Mouse (Mus musculus) heart, postnatal 4 days (tissue): ENCODE measurements around the gene Lyzl4. TPM values are rescaled to one million over a fixed set of nuclear protein-coding genes. Genes with fewer than 3 reads are reported as not detected.

Experiments
- DNase-seq: peaks from one replicate; pipeline ENCODE4 v3.0.0; 2021
- total RNA-seq, 2 experiments: library from RNA; stranded (reverse); gene quantifications; 2 replicates each; pipeline ENCODE4 v1.2.3; 2021

Lyzl4 gene
- total RNA-seq, 2 experiments from 2014 or later = 0.32 TPM; not detected in 1

GRCm38 (mm10) chr9:121647026-121647425 lies 5.1 kb upstream of the Lyzl4 start:
- DNase-seq = no peak

DNA sequence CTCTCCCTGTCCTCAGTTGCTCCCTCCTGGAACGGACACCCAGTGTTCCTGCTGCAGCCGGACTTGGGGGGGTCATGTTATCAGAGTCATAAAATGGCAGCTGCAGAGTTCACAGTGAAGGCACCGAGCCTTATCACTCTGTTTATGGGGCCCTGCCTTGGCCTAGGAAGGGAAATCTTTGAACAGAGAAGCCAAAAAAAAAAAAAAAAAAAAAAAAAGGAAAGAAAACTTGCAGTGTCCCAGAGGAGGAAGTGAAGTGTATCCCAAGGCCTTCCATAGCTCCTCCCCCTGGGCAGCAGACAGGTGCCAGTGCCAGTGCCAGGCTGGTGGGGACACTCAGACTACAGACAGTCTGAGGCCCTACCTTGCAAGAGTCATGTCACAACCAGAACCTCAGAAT lies 3.0 kb upstream of the Lyzl4 start:
- no peak for DNase-seq

DNA sequence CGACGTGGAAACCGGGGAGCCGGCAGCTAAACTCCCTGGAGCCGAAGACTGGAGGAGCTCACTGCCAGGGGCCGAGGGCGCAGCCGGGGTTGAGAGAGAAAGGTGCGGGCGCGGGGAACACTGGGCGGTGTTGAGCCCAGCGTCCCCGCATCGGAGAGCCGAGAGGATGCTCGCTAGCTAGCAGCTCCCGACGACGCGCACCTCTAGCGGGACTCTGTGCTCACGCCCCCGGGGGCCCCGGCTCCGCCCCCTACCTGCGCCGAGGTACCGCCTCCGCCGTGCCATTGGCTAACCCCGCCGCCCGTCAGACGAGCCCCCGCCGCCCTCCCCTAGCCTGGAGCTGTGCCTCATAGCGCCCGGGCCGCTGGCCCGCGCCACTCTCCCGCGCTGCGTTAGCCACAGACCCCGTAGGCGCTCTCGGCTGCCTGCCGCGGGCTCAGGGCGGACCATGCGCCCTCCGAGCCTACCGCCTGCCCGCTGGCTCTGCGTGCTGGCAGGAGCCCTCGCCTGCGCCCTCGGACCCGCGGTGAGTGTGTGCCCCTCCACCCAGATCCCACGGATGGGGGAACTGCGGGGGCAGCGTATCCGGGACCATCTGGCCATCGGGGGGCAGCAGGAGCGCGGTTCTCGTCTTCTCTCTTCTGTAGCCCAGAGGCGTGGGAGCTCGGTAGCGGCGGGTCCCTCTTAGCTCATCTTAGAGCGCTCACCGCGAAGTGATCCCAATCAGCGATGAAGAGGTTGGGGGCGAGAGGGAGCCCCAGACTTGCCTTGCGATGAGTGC lies 695 bp upstream of the Lyzl4 start, which contains the start of gene Vipr1:
Gene Vipr1, plus strand, starts transcription at position 316 of the 781 bp plus-strand sequence.
- DNase-seq = peak; percentile 54

DNA sequence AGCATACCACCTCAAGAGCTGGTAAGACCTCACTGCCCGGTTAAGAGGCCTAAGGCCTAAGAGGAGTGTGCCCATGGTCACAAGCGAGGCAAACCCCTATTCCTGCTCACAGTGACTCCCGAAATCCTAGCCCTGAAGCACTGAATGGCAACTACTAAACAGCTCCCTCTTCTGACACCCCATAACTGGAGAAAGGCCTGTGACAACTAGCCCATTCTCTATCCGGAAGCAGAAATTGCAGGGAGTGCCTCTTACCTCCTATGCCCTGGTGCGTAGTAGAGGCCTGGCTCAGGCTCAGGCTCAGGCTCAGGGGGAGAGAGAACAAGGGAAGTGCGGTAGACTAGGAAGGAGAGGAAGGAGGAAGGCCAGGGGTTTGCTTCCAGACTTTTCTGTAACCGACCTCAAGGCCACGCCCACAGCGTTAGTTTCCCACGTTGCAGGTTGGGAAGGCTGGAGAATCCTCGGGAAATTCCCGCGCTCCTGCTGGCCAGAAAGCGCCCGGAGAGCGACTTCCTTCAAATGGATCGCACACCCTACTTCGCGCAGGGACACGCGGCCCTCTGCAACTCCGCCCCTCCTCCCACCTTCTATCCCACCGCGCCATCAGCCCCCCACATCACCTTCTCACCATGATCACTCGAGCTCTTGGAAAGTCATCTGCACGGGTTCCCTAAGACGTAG lies 521 bp downstream of the Lyzl4 start:
- no peak for DNase-seq

DNA sequence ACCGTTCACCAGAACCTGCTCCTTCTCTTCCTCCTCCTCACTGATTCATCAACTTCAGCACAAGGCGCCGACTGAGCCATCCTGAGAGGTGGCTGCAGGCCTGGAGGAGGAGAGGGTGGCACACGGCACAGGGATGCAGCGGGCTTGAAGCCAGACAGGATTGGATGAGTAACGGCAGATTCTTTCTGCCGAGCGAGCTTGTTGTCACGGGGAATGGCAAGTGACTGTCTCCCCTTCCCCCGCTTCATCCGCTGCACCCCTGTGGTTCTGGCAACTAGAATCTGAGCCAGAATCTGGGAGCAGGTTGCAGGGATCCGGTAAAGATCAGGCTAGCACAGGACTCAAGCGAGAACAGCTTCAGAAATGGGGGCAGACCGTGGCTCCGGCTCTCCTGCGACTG lies 2.1 kb downstream of the Lyzl4 start:
- no peak for DNase-seq

DNA sequence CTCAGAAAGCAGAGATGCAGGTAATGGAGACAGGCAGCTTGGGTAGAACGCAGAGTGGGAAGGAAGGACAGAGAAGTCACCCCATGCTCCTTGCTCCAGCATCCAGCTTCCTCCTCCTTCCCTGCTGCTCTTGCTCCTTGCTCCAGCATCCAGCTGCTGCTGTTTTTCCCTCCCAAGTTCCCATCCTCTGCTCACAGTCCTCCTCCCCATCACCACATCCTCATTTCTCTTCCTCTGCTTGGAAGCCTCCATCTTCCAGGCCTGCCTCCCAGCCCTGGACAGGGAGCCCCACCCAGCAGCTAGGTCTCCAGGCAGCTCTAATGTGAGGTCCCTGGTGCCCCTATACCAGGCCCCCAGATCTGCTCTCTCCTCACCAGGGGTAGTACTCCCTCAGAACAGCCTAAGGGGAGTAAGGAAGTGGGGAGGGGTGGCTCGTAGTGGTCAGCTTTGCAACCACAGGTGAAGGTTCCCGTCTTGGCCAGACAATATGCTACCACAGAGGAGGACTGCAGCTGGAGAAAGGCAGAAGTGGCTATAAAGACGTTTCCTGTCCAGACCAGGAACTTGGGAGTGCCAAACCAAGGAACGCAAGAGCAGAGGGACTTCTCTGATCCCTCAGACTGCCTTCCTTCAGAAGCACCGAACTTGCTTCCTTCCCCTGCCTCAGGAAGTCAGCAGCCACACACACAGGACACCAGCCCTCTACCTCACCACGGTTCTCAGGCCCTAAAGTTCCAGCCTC lies 5.9 kb downstream of the Lyzl4 start:
- DNase-seq = no peak

DNA sequence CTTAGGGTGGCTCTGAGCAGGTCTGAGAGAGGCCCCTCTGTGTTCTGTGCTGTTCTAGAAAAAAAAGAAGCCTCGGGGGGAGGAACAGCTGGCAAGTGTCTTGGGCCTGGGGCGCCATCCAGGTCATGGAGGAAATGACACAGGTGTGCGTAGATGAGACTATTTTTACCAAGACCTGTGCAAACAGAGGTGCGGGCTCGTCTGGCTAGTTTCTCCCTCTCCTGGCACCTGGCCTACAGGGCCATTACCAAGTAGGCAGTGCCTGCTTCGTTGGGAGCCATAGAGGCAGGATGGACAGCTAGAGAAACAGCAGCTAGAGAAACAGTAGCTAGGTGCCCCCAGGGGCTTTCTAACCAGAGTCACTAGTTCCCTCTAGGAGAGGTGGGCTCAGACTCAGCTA lies 8.6 kb downstream of the Lyzl4 start:
- no peak for DNase-seq

- no peak for DNase-seq
These were observed 9.0 kb downstream of the Lyzl4 start for GRCm38 (mm10) chr9:121632891-121633290.

- DNase-seq = no peak
These were observed 9.9 kb downstream of the Lyzl4 start for GRCm38 (mm10) chr9:121631946-121632345.

DNA sequence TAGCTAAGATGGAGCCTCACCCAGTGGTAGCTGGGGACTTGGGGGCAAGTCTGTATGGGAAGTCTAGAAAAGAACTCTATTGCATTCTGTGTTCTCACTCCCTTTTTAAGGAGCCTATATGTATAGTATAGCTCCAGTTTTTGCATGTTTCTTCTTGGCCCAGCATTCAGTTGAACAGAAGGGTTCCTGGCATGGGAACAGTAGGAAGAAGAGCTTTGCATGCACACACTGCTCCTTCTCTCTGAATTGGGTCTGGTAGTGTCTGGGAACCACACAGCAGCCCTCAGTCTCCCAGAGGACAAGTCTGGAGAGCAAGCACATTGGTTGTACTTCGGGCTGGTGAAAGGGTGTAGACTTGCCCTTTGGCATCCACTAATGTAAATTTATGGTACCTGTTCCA lies 11.3 kb downstream of the Lyzl4 start:
- DNase-seq = no peak

DNA sequence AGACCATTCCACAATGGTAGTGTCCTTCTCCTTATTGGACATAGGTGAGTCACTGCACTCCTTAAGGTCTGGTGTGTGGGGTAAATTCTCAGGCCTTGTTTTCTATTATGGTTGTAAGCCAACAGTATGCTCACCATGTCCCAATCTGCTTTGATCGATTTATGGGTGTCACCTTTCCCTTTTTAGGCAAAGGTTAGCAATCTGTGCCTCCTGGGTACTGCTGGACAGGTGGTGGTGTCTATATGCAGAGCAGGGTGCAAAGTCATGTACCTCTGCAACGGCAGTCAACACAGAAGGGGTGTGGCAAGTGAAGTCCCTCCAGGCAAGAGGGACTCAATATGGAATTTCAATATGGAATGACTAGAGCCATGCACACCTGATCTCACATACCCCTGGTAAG lies 17.0 kb downstream of the Lyzl4 start:
- no peak for DNase-seq

GRCm38 (mm10) chr9:121623235-121623634 lies 18.7 kb downstream of the Lyzl4 start:
- DNase-seq = no peak

GRCm38 (mm10) chr9:121619441-121619840 lies 22.5 kb downstream of the Lyzl4 start:
- DNase-seq = no peak

DNA sequence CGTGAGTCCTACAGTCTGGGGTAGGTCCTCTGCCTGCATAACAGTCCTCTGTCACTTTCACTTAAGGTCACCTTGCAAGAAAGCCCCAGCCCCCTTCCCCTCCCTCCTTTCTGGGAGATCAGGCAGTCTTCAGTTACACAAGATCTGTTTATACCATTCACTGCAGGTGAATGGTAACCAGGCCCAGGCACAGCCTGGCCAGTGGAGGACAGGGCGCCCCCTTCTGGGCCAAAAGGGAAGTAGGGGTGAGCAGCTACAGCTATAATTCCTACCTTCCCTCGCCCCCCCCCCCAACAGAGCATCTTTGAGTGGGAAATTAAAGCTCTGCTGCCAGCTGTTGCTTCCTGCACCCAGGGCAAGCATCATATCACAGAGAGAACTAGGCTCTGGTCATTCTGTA lies 25.4 kb downstream of the Lyzl4 start:
- DNase-seq = no peak

- DNase-seq = no peak
These were observed 27.6 kb downstream of the Lyzl4 start for GRCm38 (mm10) chr9:121614241-121614757.

GRCm38 (mm10) chr9:121613192-121613591 lies 28.7 kb downstream of the Lyzl4 start:
- no peak for DNase-seq

DNA sequence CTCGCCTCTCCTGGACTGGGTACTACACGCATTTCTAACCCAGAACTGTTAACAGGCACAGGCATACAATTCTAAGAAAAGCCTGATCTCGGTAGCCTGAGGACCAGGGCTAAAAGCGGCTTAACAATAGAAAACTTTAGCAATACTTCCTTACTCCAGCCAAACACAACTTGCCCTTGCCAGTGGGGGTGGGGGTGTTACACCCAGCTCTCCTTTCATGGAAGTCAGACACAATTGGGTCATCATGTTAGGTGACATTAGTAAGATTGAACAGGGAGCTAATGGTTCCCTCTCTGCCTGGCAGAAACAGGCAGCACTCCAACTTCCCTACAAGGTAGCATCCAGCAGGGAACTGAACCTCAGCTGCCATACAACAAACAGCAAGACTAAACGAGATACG lies 32.5 kb downstream of the Lyzl4 start:
- DNase-seq = no peak

DNA sequence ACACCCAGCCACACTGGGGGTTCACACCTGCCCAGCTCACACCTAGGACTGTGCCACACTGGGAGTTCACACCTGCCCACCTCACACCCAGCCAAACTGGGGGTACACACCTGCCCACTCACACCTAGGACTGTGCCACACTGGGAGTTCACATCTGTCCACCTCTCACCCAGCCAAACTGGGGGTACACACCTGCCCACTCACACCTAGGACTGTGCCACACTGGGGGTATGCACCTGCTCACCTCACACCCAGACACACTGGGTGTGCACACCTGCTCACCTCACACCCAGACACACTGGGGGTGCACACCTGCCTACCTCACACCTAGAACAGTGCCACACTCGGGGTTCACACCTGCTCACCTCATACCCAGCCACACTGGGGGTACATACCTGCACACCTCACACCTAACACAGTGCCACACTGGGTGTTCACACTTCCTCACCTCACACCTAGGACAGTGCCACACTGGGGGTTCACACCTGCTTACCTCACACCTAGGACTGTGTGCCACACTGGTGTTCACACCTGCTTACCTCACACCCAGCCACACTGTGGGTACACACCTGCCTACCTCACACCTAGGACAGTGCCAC lies 35.3 kb downstream of the Lyzl4 start:
- no peak for DNase-seq

- DNase-seq = peak; percentile 85
These were observed 36.2 kb downstream of the Lyzl4 start for GRCm38 (mm10) chr9:121605414-121606278.

GRCm38 (mm10) chr9:121602381-121602780 lies 39.5 kb downstream of the Lyzl4 start:
- no peak for DNase-seq

- DNase-seq = peak; percentile 19
These were observed 41.0 kb downstream of the Lyzl4 start for GRCm38 (mm10) chr9:121600861-121601427.
